Mouse (Mus musculus) cerebellum, adult 2 months (tissue): ENCODE results near the gene Zfp800.

Source experiments
- CTCF ChIP-seq: fragments of 200-500 bp; IDR thresholded peaks from 2 replicates; pipeline ENCODE4 v1.5.1; 2011; ENCODE audit warnings: low read depth, mild to moderate bottlenecking, control low read depth, low read length, moderate library complexity, borderline replicate concordance; ENCODE audit not compliant: insufficient read depth
- POLR2A ChIP-seq: fragments of 200-500 bp; IDR thresholded peaks from 2 replicates; pipeline ENCODE4 v1.6.1; 2011; ENCODE audit warnings: low read length, control low read depth, borderline replicate concordance; ENCODE audit not compliant: insufficient read depth

DNA sequence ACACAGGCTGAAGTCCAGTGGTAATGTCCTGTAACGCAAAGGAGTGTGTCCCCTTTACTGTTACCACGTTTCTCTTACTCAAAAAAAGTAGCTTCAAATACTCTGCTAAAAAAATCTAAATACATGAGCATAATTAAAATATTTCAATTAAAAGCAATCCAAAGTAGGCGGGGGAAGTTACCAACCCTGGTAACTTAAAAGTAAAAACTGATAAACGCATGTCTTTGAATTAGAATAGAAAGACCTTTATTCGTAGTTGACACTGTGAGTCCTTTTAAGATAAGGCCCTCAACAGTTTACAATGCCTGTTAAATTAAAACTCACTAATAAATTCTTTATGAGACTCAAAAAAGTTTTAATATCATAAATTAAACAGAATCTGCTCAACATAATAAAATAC, 138.1 kb downstream of the Zfp800 start:
- TF ChIP-seq POLR2A: no peak
- no peak for TF ChIP-seq CTCF
